Mouse (Mus musculus) liver, embryonic 12.5 days (tissue): ENCODE data around the gene Mob4. TPM values are rescaled to one million over a fixed set of nuclear protein-coding genes. Genes with fewer than 3 reads are reported as not detected.
A peak's percentile ranks its signal among the peaks of the same experiment; 100 is the strongest.

Experiments
- ATAC-seq: fragments of 200-750 bp; cut with Nextera tagmentation; 2 replicates; pipeline ENCODE4 v1.8.0; 2017; ENCODE audit warnings: moderate number of reproducible peaks, mild to moderate bottlenecking, moderate library complexity
- H3K27ac ChIP-seq: fragments of 300-500 bp; sonication (generic); 2 replicates; pipeline ENCODE4 v1.5.1; 2016; ENCODE audit warnings: mild to moderate bottlenecking
- H3K27me3 ChIP-seq: fragments of 300-500 bp; sonication (generic); replicated peaks from 2 replicates; pipeline ENCODE4 v1.6.1; 2016; ENCODE audit warnings: mild to moderate bottlenecking, moderate library complexity
- H3K36me3 ChIP-seq: fragments of 300-500 bp; sonication (generic); 2 replicates; pipeline ENCODE4 v1.6.1; 2016; ENCODE audit warnings: mild to moderate bottlenecking, moderate library complexity
- H3K4me1 ChIP-seq: fragments of 300-500 bp; sonication (generic); 2 replicates; pipeline ENCODE4 v1.6.1; 2016
- H3K4me2 ChIP-seq: fragments of 300-500 bp; sonication (generic); 2 replicates; pipeline ENCODE4 v1.6.1; 2016; ENCODE audit warnings: mild to moderate bottlenecking, moderate library complexity
- H3K4me3 ChIP-seq: fragments of 300-500 bp; sonication (generic); 2 replicates; pipeline ENCODE4 v1.5.1; 2016; ENCODE audit warnings: mild to moderate bottlenecking, moderate library complexity
- H3K9ac ChIP-seq: fragments of 300-500 bp; sonication (generic); 2 replicates; pipeline ENCODE4 v1.6.1; 2016; ENCODE audit warnings: mild to moderate bottlenecking, moderate library complexity
- H3K9me3 ChIP-seq: fragments of 300-500 bp; sonication (generic); replicated peaks from 2 replicates; pipeline ENCODE4 v1.6.1; 2016; ENCODE audit warnings: mild to moderate bottlenecking, moderate library complexity
- WGBS: fragments of 180-500 bp; shearing (Covaris S2); methylation state at CpG from one replicate; pipeline ENCODE4 v1.1.7; 2016; ENCODE audit not compliant: insufficient replicate concordance; 5-methylcytosine and 5-hydroxymethylcytosine counted together
- polyA plus RNA-seq: library from polyadenylated mRNA; unstranded; fragments of >200 nt; fragmentation: Nextera tagmentation; extraction: Ambion mirVana; gene quantifications from 2 replicates; pipeline ENCODE4 v1.2.1, GENCODE M21; 2016

Gene Mob4
- polyA plus RNA-seq, 1 experiment from 2014 or later, result 58.8 TPM

GRCm38 (mm10) chr1:55133173-55133572 lies 2.1 kb downstream of the Mob4 start:
- H3K9ac ChIP-seq, result peak overlapping the region; percentile 27; the same call in 1 of the 2 replicates
- peaks cover 35% of the 10 kb centered on the region for H3K4me1 ChIP-seq
- H3K4me2 ChIP-seq, result peak overlapping the region; percentile 80
- H3K4me3 ChIP-seq, result no peak overlapping the region
- 68% methylated on average over 2 of the region's 2 CpGs for WGBS
- 0 out of 2 replicates have a peak overlapping the region, but pooled peaks have one; percentile 20 for H3K27ac ChIP-seq
- peaks cover 34% of the 10 kb centered on the region for H3K36me3 ChIP-seq
- H3K27me3 ChIP-seq, result no peaks in the 10 kb centered on the region
- H3K9me3 ChIP-seq, result no peaks in the 10 kb centered on the region
- ATAC-seq, result no peak

GRCm38 (mm10) chr1:55134301-55134700 lies 3.3 kb downstream of the Mob4 start:
- H3K9ac ChIP-seq, result no peak overlapping the region
- ATAC-seq, result no peak
- H3K4me3 ChIP-seq, result no peak overlapping the region
- H3K27ac ChIP-seq, result no peak overlapping the region
- H3K9me3 ChIP-seq, result no peaks in the 10 kb centered on the region
- no peak overlapping the region for H3K4me2 ChIP-seq
- peaks cover 35% of the 10 kb centered on the region for H3K4me1 ChIP-seq
- 70% methylated on average over 3 of the region's 3 CpGs for WGBS
- no peaks in the 10 kb centered on the region for H3K27me3 ChIP-seq
- peaks cover 39% of the 10 kb centered on the region for H3K36me3 ChIP-seq

- H3K27me3 ChIP-seq, result no peaks in the 10 kb centered on the region
- no peak overlapping the region for H3K4me2 ChIP-seq
- WGBS, result 90% methylated on average over 1 of the region's 1 CpGs
- H3K36me3 ChIP-seq, result peaks cover 54% of the 10 kb centered on the region
- no peak overlapping the region for H3K4me3 ChIP-seq
- H3K9ac ChIP-seq, result no peak overlapping the region
- H3K9me3 ChIP-seq, result no peaks in the 10 kb centered on the region
- peaks cover 22% of the 10 kb centered on the region for H3K4me1 ChIP-seq
- no peak overlapping the region for H3K27ac ChIP-seq
- no peak for ATAC-seq
Measured at GRCm38 (mm10) chr1:55135846-55136245, 4.8 kb downstream of the Mob4 start.

- Histone ChIP-seq H3K9me3 (no peaks in the 10 kb centered on the region), H3K27me3 (no peaks in the 10 kb centered on the region), H3K9ac (no peak overlapping the region), H3K27ac (no peak overlapping the region), H3K4me2 (no peak overlapping the region), H3K36me3 (peaks cover 71% of the 10 kb centered on the region), H3K4me3 (no peak overlapping the region), H3K4me1 (no peaks in the 10 kb centered on the region)
- WGBS, result 94% methylated on average over 4 of the region's 4 CpGs
- ATAC-seq, result no peak
Measured at GRCm38 (mm10) chr1:55144338-55144737, 13.3 kb downstream of the Mob4 start.

- H3K36me3 ChIP-seq, result peaks cover 71% of the 10 kb centered on the region
- H3K27me3 ChIP-seq, result no peaks in the 10 kb centered on the region
- no peak for ATAC-seq
- H3K9me3 ChIP-seq, result no peaks in the 10 kb centered on the region
- no peak overlapping the region for H3K4me2 ChIP-seq
- no peak overlapping the region for H3K9ac ChIP-seq
- no peak overlapping the region for H3K27ac ChIP-seq
- 79% methylated on average over 7 of the region's 7 CpGs for WGBS
- no peak overlapping the region for H3K4me3 ChIP-seq
- H3K4me1 ChIP-seq, result no peaks in the 10 kb centered on the region
Measured at GRCm38 (mm10) chr1:55145556-55145955, 14.5 kb downstream of the Mob4 start.

- Histone ChIP-seq H3K27me3 (no peaks in the 10 kb centered on the region), H3K9me3 (no peaks in the 10 kb centered on the region), H3K27ac (no peak overlapping the region), H3K9ac (no peak overlapping the region), H3K4me1 (peaks cover 8% of the 10 kb centered on the region), H3K4me3 (no peak overlapping the region), H3K36me3 (peaks cover 53% of the 10 kb centered on the region), H3K4me2 (no peak overlapping the region)
- 90% methylated on average over 4 of the region's 4 CpGs for WGBS
- no peak for ATAC-seq
Measured at GRCm38 (mm10) chr1:55157329-55157728, 26.3 kb downstream of the Mob4 start.

- 85% methylated on average over 3 of the region's 3 CpGs for WGBS
Measured at GRCm38 (mm10) chr1:55158211-55158610, 27.2 kb downstream of the Mob4 start.

GRCm38 (mm10) chr1:55158821-55159220 lies 27.8 kb downstream of the Mob4 start:
- no peak overlapping the region for H3K27ac ChIP-seq
- WGBS, result 81% methylated on average over 8 of the region's 8 CpGs

More at GRCm38 (mm10) chr1:55158211-55158610, 27.2 kb downstream of the Mob4 start:
- ATAC-seq, result no peak
- Histone ChIP-seq H3K27me3 (no peaks in the 10 kb centered on the region), H3K9me3 (no peaks in the 10 kb centered on the region), H3K27ac (no peak overlapping the region), H3K4me3 (no peak overlapping the region), H3K4me2 (no peak overlapping the region), H3K9ac (no peak overlapping the region), H3K36me3 (peaks cover 45% of the 10 kb centered on the region), H3K4me1 (peaks cover 11% of the 10 kb centered on the region)

GRCm38 (mm10) chr1:55160218-55160617 lies 29.2 kb downstream of the Mob4 start:
- Histone ChIP-seq H3K9me3 (no peaks in the 10 kb centered on the region), H3K4me3 (no peak overlapping the region), H3K9ac (no peak overlapping the region), H3K4me2 (no peak overlapping the region), H3K27ac (no peak overlapping the region), H3K36me3 (peaks cover 30% of the 10 kb centered on the region), H3K4me1 (peaks cover 11% of the 10 kb centered on the region), H3K27me3 (no peaks in the 10 kb centered on the region)
- ATAC-seq, result no peak
- 81% methylated on average over 3 of the region's 3 CpGs for WGBS

More at GRCm38 (mm10) chr1:55158821-55159220, 27.8 kb downstream of the Mob4 start:
- Histone ChIP-seq H3K4me1 (peaks cover 11% of the 10 kb centered on the region), H3K4me3 (no peak overlapping the region), H3K4me2 (no peak overlapping the region), H3K9ac (no peak overlapping the region), H3K9me3 (no peaks in the 10 kb centered on the region), H3K36me3 (peaks cover 43% of the 10 kb centered on the region), H3K27me3 (no peaks in the 10 kb centered on the region)
- no peak for ATAC-seq

GRCm38 (mm10) chr1:55160831-55161638 lies 30.0 kb downstream of the Mob4 start:
- no peak for ATAC-seq
- Histone ChIP-seq H3K9me3 (no peaks in the 10 kb centered on the region), H3K27me3 (no peaks in the 10 kb centered on the region), H3K9ac (no peak overlapping the region), H3K4me1 (peaks cover 11% of the 10 kb centered on the region), H3K36me3 (peaks cover 22% of the 10 kb centered on the region), H3K4me3 (no peak overlapping the region), H3K27ac (no peak overlapping the region), H3K4me2 (no peak overlapping the region)
- WGBS, result 89% methylated on average over 17 of the region's 17 CpGs

GRCm38 (mm10) chr1:55161895-55162294 lies 30.9 kb downstream of the Mob4 start:
- 56% methylated on average over 7 of the region's 7 CpGs for WGBS
- peak; percentile 65 for ATAC-seq

GRCm38 (mm10) chr1:55162781-55163180 lies 31.8 kb downstream of the Mob4 start:
- 65% methylated on average over 5 of the region's 5 CpGs for WGBS
- Histone ChIP-seq H3K27ac (no peak overlapping the region), H3K4me1 (peaks cover 18% of the 10 kb centered on the region), H3K4me3 (no peak overlapping the region), H3K27me3 (no peaks in the 10 kb centered on the region), H3K36me3 (peaks cover 5% of the 10 kb centered on the region; the same call in 1 of the 2 replicates), H3K9me3 (no peaks in the 10 kb centered on the region), H3K4me2 (no peak overlapping the region), H3K9ac (no peak overlapping the region)
- no peak for ATAC-seq

More at GRCm38 (mm10) chr1:55161895-55162294, 30.9 kb downstream of the Mob4 start:
- Histone ChIP-seq H3K36me3 (peaks cover 13% of the 10 kb centered on the region), H3K9ac (no peak overlapping the region), H3K4me2 (no peak overlapping the region), H3K27ac (no peak overlapping the region), H3K4me3 (no peak overlapping the region), H3K4me1 (peaks cover 11% of the 10 kb centered on the region), H3K9me3 (no peaks in the 10 kb centered on the region), H3K27me3 (no peaks in the 10 kb centered on the region)
